Mouse (Mus musculus): Measurements from ENCODE around the gene Rora.

DNA sequence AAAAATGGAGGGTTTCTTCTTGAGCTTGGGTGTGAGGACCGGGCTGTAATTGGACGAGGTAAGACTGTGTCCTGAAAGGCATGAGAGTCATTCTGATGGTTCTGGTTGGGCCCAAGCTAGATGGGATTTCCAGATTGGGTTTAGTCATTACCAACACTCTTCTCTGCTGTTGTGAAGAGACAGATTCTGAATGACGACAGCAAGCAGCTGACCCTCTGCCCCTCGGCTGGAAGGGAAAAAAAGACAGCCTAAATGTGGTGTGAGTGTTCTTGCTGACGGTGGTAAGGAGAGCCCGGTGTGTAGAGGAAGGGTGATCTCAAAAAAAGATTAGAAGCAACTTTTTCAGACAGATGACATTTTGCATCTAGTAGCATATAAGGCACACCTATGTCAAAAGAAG, 686.2 kb downstream of the Rora start:
- TF ChIP-seq POLR2A (IDR thresholded peaks at IDR 0.05; ENCODE audit: extremely low read depth, insufficient read depth, low read length) (no peak), CTCF (IDR thresholded peaks at IDR 0.05; ENCODE audit: low read depth, low read length) (no peak)
